Mouse (Mus musculus) hindbrain, embryonic 12.5 days (tissue): ENCODE results near the gene Gm20388. TPM values are rescaled to one million over a fixed set of nuclear protein-coding genes. Genes with fewer than 3 reads are reported as not detected.
"Not testable (repeated sequence)": the region's sequence is repeated elsewhere in the genome, so short reads cannot be mapped to it uniquely, and the experiment has no call there.

ENCODE experiments used
- ATAC-seq: fragments of 200-750 bp; cut with Nextera tagmentation; 2 replicates; pipeline ENCODE4 v1.8.0; 2017; ENCODE audit warnings: moderate TSS enrichment; ENCODE audit not compliant: low FRiP score
- H3K27ac ChIP-seq: fragments of 300-500 bp; sonication (generic); 2 replicates; pipeline ENCODE4 v1.5.1; 2016; ENCODE audit warnings: mild to moderate bottlenecking
- H3K27me3 ChIP-seq: fragments of 300-500 bp; sonication (generic); 2 replicates; pipeline ENCODE4 v1.6.1; 2016; ENCODE audit warnings: mild to moderate bottlenecking
- H3K36me3 ChIP-seq: fragments of 300-500 bp; sonication (generic); 2 replicates; pipeline ENCODE4 v1.6.1; 2016; ENCODE audit warnings: mild to moderate bottlenecking
- H3K4me1 ChIP-seq: fragments of 300-500 bp; sonication (generic); 2 replicates; pipeline ENCODE4 v1.6.1; 2016
- H3K4me2 ChIP-seq: fragments of 300-500 bp; sonication (generic); replicated peaks from 2 replicates; pipeline ENCODE4 v1.6.1; 2016; ENCODE audit warnings: mild to moderate bottlenecking
- H3K4me3 ChIP-seq: fragments of 300-500 bp; sonication (generic); 2 replicates; pipeline ENCODE4 v1.5.1; 2016; ENCODE audit warnings: mild to moderate bottlenecking
- H3K9ac ChIP-seq: fragments of 300-500 bp; sonication (generic); 2 replicates; pipeline ENCODE4 v1.6.1; 2016; ENCODE audit warnings: mild to moderate bottlenecking, moderate library complexity
- H3K9me3 ChIP-seq: fragments of 300-500 bp; sonication (generic); replicated peaks from 2 replicates; pipeline ENCODE4 v1.6.1; 2016; ENCODE audit warnings: mild to moderate bottlenecking
- WGBS: fragments of 180-500 bp; shearing (Covaris S2); methylation state at CpG from one replicate; pipeline ENCODE4 v1.1.7; 2016; 5-methylcytosine and 5-hydroxymethylcytosine counted together
- polyA plus RNA-seq: library from polyadenylated mRNA; unstranded; fragments of >200 nt; fragmentation: Nextera tagmentation; extraction: Ambion mirVana; gene quantifications from 2 replicates; pipeline ENCODE4 v1.2.1, GENCODE M21; 2016

Gm20388 gene
- polyA plus RNA-seq, 1 experiment from 2014 or later, result not detected

DNA sequence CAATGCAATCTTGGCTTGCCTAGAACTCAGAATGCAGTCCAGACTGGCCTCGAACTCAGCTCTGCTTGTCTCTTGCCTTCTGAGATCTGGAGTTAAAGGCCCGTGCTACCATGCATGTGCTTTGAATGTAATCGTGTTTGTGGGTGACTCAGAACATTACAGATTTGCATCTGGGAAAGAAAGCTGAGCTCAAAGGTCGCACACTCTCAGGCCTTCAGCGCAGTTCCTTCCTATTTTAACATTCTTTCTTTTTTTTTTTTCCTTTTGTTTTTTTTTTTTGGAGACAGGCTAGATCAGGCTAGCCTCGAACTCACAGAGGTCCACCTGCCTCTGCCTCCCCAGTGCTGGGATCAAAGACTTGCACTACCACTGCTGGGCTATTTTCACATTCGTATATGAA, 3893.9 kb downstream of the Gm20388 start:
- 87% methylated on average over 7 of the region's 7 CpGs for WGBS
- Histone ChIP-seq H3K4me2 (no peak overlapping the region), H3K9me3 (no peaks in the 10 kb centered on the region), H3K36me3 (no peaks in the 10 kb centered on the region), H3K4me3 (no peak overlapping the region), H3K27ac (no peak overlapping the region), H3K9ac (no peak overlapping the region), H3K27me3 (no peaks in the 10 kb centered on the region), H3K4me1 (peaks cover 25% of the 10 kb centered on the region)
- no peak for ATAC-seq

DNA sequence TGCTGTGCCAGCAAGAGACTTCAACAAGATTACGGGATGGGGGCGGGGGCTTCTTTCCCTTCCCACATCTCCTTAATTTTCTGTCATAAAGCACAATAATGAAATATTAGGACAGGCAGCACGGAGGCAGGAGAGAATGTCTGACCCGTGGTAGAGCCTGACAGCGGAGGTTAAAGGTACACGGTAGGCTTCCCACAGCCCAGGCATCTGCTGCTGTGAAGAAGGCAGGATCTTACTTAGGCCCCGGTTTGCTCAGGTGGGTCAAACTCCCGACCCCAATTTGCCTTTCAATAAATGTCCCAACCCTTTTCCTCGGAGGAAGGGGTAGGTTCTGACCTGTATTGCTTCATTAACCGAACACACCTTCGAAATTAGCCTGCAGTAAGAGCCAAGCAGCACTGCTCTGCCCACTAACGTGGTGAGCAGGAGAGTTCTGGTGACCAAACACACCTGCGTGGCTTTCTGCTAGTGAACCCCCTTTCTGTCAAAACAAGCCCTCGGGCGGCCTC, 3894.6 kb downstream of the Gm20388 start:
- WGBS, result 16% methylated on average over 15 of the region's 15 CpGs
- H3K27ac ChIP-seq, result peak overlapping the region; percentile 85
- H3K36me3 ChIP-seq, result no peaks in the 10 kb centered on the region
- H3K9me3 ChIP-seq, result no peaks in the 10 kb centered on the region
- H3K4me3 ChIP-seq, result peak overlapping the region; percentile 74
- H3K9ac ChIP-seq, result peak overlapping the region; percentile 86
- H3K4me1 ChIP-seq, result peaks cover 25% of the 10 kb centered on the region
- H3K27me3 ChIP-seq, result no peaks in the 10 kb centered on the region
- ATAC-seq, result peak; percentile 32; the same call in 1 of the 2 replicates
- H3K4me2 ChIP-seq, result peak overlapping the region; percentile 80

DNA sequence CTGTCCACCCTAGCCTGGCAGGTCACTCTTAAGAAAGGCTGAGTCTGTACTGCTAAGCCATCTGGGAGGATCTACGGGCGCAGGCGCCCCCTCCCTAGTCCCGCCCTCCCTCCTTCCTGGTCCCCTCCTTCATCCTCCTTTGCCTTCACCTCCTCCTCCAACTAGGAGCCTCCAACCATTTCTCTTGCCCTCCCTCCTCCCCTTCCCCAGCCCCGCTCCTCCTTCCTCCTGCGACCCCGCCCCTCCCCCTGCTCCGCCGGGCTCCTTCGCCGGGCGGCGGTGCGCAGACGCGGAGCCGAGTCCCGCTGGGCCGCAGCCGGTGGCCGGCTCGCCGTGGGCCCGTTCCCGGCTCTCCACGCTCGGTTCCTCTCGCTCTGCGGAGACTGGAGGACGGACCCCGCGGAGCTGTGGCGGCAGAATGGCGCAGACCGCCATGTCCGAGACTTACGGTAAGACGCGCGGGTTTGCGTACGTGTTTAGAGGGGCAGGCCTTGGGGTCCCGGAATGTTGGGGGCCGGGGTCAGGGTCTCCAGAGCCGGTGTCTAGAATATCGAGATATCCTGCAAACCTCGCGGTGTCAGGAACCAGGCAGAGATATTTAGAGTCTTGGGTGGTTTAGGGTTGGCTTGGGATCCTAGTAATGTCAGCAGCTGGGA, 3895.2 kb downstream of the Gm20388 start, which contains the start of gene Rab4a:
Gene Rab4a, plus strand, starts transcription at position 268 of the 656 bp plus-strand sequence.
- H3K4me3 ChIP-seq, result peak within 1 kb of the TSS; percentile 74
- no peaks in the 10 kb centered on the region for H3K9me3 ChIP-seq
- no peaks in the 10 kb centered on the region for H3K27me3 ChIP-seq
- no peaks in the 10 kb centered on the region for H3K36me3 ChIP-seq
- peak within 1 kb of the TSS; percentile 80 for H3K4me2 ChIP-seq
- peak within 1 kb of the TSS; percentile 85 for H3K27ac ChIP-seq
- under 1% methylated on average over 45 of the region's 48 CpGs for WGBS
- ATAC-seq, result peak; percentile 90
- peak within 1 kb of the TSS; percentile 86 for H3K9ac ChIP-seq
- H3K4me1 ChIP-seq, result peaks cover 25% of the 10 kb centered on the region

DNA sequence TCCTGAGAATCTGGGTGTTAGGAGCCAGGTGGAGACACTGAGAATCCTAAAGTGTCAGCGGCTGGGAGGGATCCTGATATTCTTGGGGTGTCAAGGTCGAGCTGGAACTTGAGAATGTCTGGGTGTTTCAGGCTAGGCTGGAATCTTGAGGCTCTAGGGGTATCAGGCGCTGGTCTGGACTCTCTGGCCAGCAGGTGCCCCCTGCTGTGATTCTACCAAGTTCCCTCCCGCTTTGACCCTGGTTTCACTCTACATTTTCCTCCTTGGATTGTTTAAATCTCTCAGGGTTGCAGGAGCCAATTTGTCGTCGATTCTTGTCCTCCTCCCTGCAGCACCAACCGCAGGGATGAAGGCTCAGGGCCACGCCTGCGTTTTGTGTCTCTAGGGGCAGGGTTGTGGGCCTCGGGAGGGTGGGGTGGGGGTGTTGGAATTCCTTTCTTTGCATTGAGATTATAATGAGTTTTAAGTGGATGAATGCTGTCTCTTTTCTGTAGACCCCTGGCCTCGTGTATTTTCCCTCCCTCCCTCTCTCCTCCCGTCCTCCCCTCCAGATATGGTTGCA, 3895.8 kb downstream of the Gm20388 start:
- Histone ChIP-seq H3K4me1 (peaks cover 25% of the 10 kb centered on the region), H3K4me2 (peak overlapping the region; percentile 80), H3K9ac (peak overlapping the region; percentile 86), H3K27ac (peak overlapping the region; percentile 85), H3K4me3 (peak overlapping the region; percentile 74), H3K27me3 (no peaks in the 10 kb centered on the region), H3K36me3 (no peaks in the 10 kb centered on the region), H3K9me3 (no peaks in the 10 kb centered on the region)
- WGBS, result 2% methylated on average over 12 of the region's 12 CpGs
- 0 out of 2 replicates have a peak, but pooled peaks have one; percentile 41 for ATAC-seq

DNA sequence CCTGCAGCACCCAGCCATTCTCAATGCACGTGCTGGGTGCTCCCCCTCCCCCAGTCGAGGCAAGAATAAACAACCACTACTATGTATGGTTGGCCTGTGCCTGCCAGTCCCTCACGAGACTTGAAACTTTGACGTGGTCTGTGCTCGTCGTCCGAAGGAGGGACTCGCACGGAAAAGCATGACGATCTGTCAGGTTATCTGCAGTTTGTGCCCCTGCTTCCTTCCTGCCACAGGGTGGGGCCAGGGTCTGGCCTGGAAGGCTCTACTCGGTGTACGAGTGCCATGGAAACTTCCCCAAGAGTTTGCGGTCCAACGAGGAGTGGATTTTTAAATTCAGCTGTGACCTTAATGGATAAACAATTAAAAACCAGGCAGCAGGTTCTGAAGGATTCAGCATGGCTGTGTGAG, 3896.4 kb downstream of the Gm20388 start:
- peak; percentile 47 for ATAC-seq
- 8% methylated on average over 14 of the region's 14 CpGs for WGBS
- Histone ChIP-seq H3K9ac (peak overlapping the region; percentile 86), H3K27ac (peak overlapping the region; percentile 4; the same call in 1 of the 2 replicates), H3K4me1 (peaks cover 25% of the 10 kb centered on the region), H3K9me3 (no peaks in the 10 kb centered on the region), H3K27me3 (no peaks in the 10 kb centered on the region), H3K36me3 (no peaks in the 10 kb centered on the region), H3K4me3 (peak overlapping the region; percentile 74), H3K4me2 (peak overlapping the region; percentile 80)

DNA sequence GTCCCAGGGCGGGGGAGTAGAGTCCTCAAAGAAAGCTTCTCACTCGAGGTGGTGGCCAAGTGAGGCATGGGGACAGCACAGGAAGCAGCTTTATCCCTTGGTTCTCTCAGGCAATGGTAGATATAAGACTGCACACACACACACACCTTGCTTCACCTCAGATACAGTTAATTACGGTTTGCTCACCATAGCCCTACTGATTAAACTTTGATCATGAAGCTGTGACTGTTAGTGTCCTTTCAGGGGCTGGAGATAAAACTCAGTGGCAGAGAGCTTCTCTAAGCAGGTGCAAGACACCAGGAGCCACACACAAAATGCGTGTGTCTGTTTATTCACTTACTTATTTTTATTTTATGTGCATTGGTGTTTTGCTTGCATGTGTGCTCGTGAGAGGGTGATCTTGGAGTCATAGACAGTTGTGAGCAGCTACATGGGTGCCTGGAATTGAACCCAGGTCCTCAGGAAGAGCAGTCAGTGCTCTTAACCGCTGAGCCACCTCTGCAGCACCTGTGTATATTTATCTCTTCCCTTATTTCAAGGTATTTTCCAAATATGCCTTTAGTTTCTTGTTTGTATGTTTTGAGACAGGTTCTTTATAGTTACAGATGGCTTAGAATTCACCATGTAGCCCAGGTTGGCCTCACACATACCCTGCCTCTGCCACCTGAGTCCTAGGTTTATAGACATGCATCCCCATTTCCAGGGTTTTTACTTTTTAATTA, 3897.4 kb downstream of the Gm20388 start:
- Histone ChIP-seq H3K4me2 (peak overlapping the region; percentile 80), H3K36me3 (no peaks in the 10 kb centered on the region), H3K9ac (peak overlapping the region; percentile 28; the same call in 1 of the 2 replicates), H3K27ac (no peak overlapping the region), H3K27me3 (no peaks in the 10 kb centered on the region), H3K4me1 (peaks cover 25% of the 10 kb centered on the region), H3K9me3 (no peaks in the 10 kb centered on the region), H3K4me3 (peak overlapping the region; percentile 74; the same call in 1 of the 2 replicates)
- no peak for ATAC-seq
- WGBS, result 73% methylated on average over 6 of the region's 6 CpGs

DNA sequence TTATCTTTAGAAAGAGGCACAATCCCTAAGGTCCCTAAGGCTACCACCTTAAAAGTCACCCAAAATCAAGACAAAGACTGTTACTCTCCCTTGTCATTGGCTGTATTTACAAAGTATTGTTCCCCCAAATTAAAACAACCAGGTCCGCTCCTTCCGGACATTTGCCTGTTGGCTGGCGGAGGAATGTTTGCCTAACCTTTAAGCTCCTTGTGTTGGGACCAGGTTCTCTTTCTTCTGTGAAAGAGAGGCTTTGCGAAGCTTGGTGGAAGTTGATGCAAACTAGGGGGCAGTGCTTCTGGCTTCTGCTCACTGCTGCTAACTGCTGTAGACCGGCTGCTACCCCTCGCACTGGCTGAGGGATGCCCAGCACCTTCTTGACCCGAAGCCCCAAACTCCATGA, 3898.0 kb downstream of the Gm20388 start:
- ATAC-seq, result no peak
- Histone ChIP-seq H3K4me2 (no peak overlapping the region), H3K4me1 (peaks cover 25% of the 10 kb centered on the region), H3K9me3 (no peaks in the 10 kb centered on the region), H3K27ac (no peak overlapping the region), H3K36me3 (no peaks in the 10 kb centered on the region), H3K9ac (no peak overlapping the region), H3K27me3 (no peaks in the 10 kb centered on the region), H3K4me3 (no peak overlapping the region)
- 77% methylated on average over 7 of the region's 7 CpGs for WGBS

DNA sequence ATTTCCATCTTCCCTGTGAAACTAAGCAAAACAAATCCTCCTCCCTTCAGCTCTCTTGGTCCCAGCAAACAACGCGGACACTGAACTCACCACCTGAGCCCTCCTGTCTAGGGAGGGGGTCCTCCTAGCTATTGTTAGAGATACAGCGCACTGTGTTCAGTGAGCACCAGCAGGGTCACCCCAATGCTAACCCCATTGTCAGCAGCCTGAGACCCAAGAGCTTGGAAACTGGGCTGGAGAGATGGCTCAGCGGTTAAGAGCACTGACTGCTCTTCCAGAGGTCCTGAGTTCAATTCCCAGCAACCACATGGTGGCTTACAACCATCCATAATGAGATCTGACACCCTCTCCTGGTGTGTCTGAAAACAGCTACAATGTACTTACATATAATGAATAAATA, 3898.7 kb downstream of the Gm20388 start:
- H3K36me3 ChIP-seq, H3K4me2 ChIP-seq, H3K9me3 ChIP-seq, H3K27ac ChIP-seq, H3K9ac ChIP-seq, H3K4me3 ChIP-seq, H3K27me3 ChIP-seq, ATAC-seq: not testable (repeated sequence)
- H3K4me1 ChIP-seq, result peaks cover 25% of the 10 kb centered on the region
- 88% methylated on average over 4 of the region's 4 CpGs for WGBS

DNA sequence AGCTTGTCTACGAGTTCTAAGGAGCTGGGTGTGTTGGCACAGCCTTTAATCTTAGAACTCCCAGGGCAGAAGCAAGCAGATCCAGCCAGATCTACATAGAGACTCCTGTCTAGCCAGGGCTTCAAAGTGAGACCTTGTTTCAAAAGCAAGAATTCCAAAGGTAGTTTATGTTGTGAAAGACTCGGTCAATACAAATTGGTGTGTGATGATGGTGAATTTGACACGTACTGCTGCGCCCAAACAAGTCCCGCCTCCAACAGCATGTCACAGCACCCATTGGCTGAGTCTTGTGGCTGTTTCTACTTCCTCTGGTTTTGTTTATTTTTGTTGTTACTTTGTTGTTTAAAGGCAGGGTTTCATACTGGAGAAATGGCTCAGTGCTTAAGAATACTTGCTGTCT, 3901.6 kb downstream of the Gm20388 start:
- H3K4me3 ChIP-seq, result no peak overlapping the region
- no peak overlapping the region for H3K27ac ChIP-seq
- 89% methylated on average over 5 of the region's 5 CpGs for WGBS
- H3K4me2 ChIP-seq, result no peak overlapping the region
- H3K9me3 ChIP-seq, result no peaks in the 10 kb centered on the region
- no peaks in the 10 kb centered on the region for H3K27me3 ChIP-seq
- peaks cover 10% of the 10 kb centered on the region; the same call in 1 of the 2 replicates for H3K36me3 ChIP-seq
- no peak for ATAC-seq
- H3K4me1 ChIP-seq, result peaks cover 10% of the 10 kb centered on the region
- H3K9ac ChIP-seq, result no peak overlapping the region

DNA sequence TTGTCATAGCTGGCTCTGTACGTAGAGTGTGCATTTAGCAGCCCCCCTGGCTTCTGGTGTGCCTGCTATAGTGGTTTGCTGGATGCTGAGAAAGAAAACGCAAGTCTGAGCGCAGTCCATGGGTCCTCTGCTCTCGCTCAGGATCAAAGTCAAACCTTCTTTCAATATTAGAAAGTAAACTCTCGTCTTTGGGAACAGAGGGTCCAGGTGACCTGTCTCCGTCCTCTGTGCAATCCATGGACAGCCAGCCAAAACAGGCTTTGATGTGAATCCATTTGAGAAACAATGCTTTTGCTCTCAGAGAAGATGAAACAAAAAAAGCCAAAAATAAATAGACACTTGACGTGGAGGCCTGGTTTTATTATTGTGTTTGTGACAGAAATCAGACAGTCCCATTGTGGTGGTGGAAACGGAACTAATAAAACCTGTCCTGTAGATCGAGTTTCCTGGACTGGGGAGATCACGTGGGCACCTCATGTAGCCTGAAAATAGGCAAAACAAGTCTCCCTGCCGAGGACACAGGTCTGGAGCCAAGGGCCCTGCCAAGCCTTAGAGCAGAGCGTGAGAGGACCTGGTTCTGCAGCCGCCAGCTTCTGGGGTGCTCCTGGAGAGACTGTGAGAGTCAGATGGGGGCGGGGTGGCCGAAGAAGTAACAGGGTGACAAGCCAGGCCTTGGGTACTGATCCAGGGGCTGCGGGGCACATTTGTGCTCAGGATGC, 3902.7 kb downstream of the Gm20388 start:
- WGBS, result 79% methylated on average over 16 of the region's 16 CpGs
- Histone ChIP-seq H3K27me3 (no peaks in the 10 kb centered on the region), H3K4me1 (0 out of 2 replicates have a peak, but pooled peaks cover 3% of the 10 kb centered on the region), H3K27ac (0 out of 2 replicates have a peak overlapping the region, but pooled peaks have one; percentile 23), H3K9ac (no peak overlapping the region), H3K4me2 (no peak overlapping the region), H3K4me3 (no peak overlapping the region), H3K9me3 (no peaks in the 10 kb centered on the region), H3K36me3 (peaks cover 10% of the 10 kb centered on the region; the same call in 1 of the 2 replicates)
- no peak for ATAC-seq

DNA sequence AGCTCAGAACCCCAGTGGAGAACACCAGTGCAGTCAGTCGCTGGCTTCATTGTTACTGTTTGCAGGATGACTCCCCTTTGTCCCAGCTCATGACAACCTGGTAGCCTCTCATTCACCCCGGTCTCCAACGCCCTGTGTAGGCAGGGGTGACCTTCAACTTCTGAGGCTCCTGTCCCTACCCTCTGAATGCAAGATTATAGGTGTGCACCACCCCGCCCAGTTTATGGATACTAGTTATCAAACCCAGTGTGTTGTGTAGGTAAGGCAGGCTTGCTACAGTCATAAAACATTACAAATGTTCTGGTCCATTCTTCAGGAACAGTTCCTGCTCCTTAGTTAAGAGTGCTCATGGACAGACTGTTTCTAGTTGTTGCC, 3903.2 kb downstream of the Gm20388 start:
- 85% methylated on average over 4 of the region's 4 CpGs for WGBS
- no peak for ATAC-seq
- Histone ChIP-seq H3K9ac (no peak overlapping the region), H3K27ac (no peak overlapping the region), H3K9me3 (no peaks in the 10 kb centered on the region), H3K4me1 (no peaks in the 10 kb centered on the region), H3K4me3 (no peak overlapping the region), H3K27me3 (no peaks in the 10 kb centered on the region), H3K36me3 (peaks cover 10% of the 10 kb centered on the region; the same call in 1 of the 2 replicates), H3K4me2 (no peak overlapping the region)

DNA sequence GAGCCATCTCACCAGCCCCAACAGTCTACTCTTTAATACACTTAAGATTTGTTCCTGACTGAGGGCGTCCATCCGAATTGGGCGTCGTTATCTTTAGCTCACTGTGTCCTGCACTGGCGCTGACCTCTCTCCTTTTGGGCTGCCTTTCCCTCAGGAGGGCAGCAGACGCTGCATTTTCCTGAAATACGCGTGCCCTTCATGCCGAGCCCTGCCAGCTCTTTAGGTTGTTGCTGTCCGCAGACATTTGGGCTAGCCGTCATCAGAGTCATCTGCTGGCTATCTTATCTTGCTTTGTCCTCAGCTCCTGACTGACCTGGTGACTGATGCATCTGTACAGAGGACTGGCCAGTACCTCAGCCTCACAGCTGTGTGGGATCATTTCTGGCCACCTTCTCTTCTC, 3904.7 kb downstream of the Gm20388 start:
- Histone ChIP-seq H3K4me3 (no peak overlapping the region), H3K9ac (no peak overlapping the region), H3K27me3 (no peaks in the 10 kb centered on the region), H3K27ac (no peak overlapping the region), H3K4me2 (no peak overlapping the region), H3K36me3 (peaks cover 10% of the 10 kb centered on the region), H3K9me3 (no peaks in the 10 kb centered on the region), H3K4me1 (no peaks in the 10 kb centered on the region)
- no peak for ATAC-seq
- WGBS, result 87% methylated on average over 11 of the region's 11 CpGs
